Mouse (Mus musculus): ENCODE data around the gene Rdh5.
A peak's percentile ranks its signal among the peaks of the same experiment; 100 is the strongest.

- TF ChIP-seq POLR2A (IDR thresholded peaks at IDR 0.05; ENCODE audit: borderline replicate concordance, insufficient read depth, low read length) (peak; percentile 27; the same call in 1 of the 2 replicates), CTCF (IDR thresholded peaks at IDR 0.05; ENCODE audit: borderline replicate concordance, insufficient read depth, low read depth, low read length) (no peak)
These were observed 15.8 kb upstream of the Rdh5 start for GRCm38 (mm10) chr10:128938457-128938856.
